Mouse (Mus musculus): Measurements from ENCODE around the gene Pcdh18. TPM values are rescaled to one million over a fixed set of nuclear protein-coding genes. Genes with fewer than 3 reads are reported as not detected.

Pcdh18 gene
- polyA plus RNA-seq, 1 experiment from 2014 or later = 59.1 TPM

DNA sequence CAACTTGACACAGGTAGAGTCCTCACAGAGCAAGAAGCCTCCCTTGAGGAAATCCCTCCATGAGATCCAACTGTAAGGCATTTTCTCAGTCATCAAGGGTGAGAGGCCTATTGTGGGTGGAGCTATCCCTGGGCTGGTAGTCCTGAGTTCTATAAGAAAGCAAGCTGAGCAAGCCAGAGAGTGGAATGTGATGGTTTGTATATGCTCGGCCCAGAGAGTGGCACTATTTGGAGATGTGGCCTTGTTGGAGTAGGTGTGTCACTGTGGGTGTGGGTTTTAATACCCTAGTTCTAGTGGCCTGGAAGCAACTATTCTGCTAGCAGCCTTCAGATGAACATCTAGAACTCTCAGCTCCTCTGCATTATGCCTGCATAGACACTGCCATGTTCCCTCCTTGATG is 9.1 kb downstream of the Pcdh18 start:
- Histone ChIP-seq H3K27me3 (ENCODE audit: low read depth, poor library complexity, severe bottlenecking) (no peaks in the 10 kb centered on the region), H3K4me1 (peaks cover 34% of the 10 kb centered on the region), H3K27ac (replicated peaks) (no peak overlapping the region), H3K4me3 (no peak overlapping the region), H3K9me3 (replicated peaks) (no peaks in the 10 kb centered on the region), H3K36me3 (peaks cover 100% of the 10 kb centered on the region)
- 92% methylated on average over 1 of the region's 1 CpGs for WGBS
- no peak for DNase-seq (ENCODE audit: low spot score)

DNA sequence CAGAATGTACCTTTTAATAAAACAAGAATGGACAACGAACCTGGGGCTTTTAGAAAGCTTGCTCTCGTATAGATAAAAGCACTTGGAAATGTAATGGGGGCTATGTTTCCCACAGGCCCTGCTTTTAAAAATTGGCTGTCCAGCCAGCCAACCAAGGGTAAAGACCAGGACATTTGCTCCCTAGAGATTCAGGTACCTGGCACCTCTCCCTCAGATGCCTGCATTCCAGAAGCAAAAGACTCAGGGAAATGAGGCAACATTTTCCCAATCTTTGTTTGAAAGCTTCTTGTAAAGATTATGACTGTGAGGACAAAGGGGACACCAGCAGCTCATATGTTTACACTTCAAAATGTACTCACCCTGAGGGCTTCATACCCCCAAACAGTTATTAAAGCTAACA is 18.1 kb downstream of the Pcdh18 start:
- H3K4me1 ChIP-seq = no peaks in the 10 kb centered on the region
- no peaks in the 10 kb centered on the region for H3K9me3 ChIP-seq (replicated peaks)
- peaks cover 18% of the 10 kb centered on the region for H3K36me3 ChIP-seq
- no peak for DNase-seq (ENCODE audit: low spot score)
- no peak overlapping the region for H3K4me3 ChIP-seq
- 81% methylated on average over 2 of the region's 2 CpGs for WGBS
- H3K27me3 ChIP-seq (ENCODE audit: low read depth, poor library complexity, severe bottlenecking) = no peaks in the 10 kb centered on the region
- no peak overlapping the region for H3K27ac ChIP-seq (replicated peaks)

DNA sequence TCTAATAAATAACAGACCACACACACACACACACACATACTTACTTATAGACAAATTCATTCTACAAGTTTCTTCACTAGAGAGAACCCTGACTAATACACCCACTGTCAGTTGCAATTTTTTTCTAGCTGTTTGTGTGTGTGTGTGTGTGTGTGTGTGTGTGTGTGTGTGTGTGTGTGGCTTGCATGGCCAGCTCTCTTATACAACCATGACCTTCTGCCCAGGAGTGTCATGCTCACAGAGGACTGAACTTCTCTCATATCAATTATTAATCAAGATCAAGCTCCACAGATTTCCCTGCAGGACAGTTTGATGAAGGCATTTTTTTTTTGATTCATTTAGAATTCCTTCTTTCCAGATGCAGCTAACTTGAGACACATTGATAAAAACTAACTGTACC is 18.6 kb downstream of the Pcdh18 start:
- H3K36me3 ChIP-seq = peaks cover 12% of the 10 kb centered on the region

DNA sequence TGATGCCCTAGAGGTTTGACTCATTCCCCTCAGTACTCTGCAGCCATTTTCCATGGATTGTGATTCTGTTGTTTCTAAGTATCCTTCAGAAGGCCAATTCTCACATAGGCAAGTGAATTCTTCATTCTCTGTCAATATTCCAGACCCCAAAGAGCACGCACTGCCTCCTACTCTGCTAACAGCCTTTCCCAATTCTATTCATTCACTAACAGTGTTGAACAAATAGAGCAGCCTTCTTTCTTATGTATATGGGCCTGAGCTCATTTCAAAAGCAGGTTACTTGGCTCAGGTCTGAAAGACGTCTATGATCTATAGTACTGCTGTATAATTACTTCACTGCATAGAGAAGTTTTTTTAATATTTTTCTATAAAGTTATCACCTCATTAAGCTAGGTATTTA is 50.6 kb downstream of the Pcdh18 start:
- no peak overlapping the region for H3K4me3 ChIP-seq
- H3K36me3 ChIP-seq = no peaks in the 10 kb centered on the region
- H3K4me1 ChIP-seq = peaks cover 7% of the 10 kb centered on the region
- WGBS = 46% methylated on average over 2 of the region's 2 CpGs
- H3K9me3 ChIP-seq (replicated peaks) = no peaks in the 10 kb centered on the region
- H3K27me3 ChIP-seq (ENCODE audit: low read depth, poor library complexity, severe bottlenecking) = no peaks in the 10 kb centered on the region
- no peak overlapping the region for H3K27ac ChIP-seq (replicated peaks)
- no peak for DNase-seq (ENCODE audit: low spot score)

More for the DNA sequence above, 18.6 kb downstream of the Pcdh18 start:
- no peak overlapping the region for H3K4me3 ChIP-seq
- no peaks in the 10 kb centered on the region for H3K4me1 ChIP-seq
- no peak overlapping the region for H3K27ac ChIP-seq (replicated peaks)
- H3K27me3 ChIP-seq (ENCODE audit: low read depth, poor library complexity, severe bottlenecking) = no peaks in the 10 kb centered on the region
- no peaks in the 10 kb centered on the region for H3K9me3 ChIP-seq (replicated peaks)
- DNase-seq (ENCODE audit: low spot score) = no peak

DNA sequence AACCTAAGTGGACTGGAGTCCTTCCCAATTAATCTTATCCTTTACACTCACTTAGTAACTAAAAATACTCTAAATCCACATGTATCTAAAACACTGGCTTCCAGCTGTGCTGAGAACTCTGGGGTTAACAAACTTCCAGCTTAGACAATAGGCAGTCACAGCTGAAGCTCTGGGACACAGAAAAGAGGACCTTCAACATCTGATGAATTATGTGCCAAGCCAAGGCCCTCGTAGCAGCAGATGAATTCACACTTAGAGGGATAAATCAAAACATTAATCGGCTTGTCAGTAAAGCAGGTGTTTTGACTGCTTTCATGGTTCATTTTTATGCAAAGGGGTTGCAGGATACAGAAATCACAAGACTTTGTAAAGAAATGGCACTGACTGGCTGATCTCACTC is 57.2 kb downstream of the Pcdh18 start:
- WGBS = 28% methylated on average over 2 of the region's 2 CpGs
- H3K4me3 ChIP-seq = no peak overlapping the region
- H3K36me3 ChIP-seq = no peaks in the 10 kb centered on the region
- H3K9me3 ChIP-seq (replicated peaks) = no peaks in the 10 kb centered on the region
- H3K27ac ChIP-seq (replicated peaks) = no peak overlapping the region; the same call in 1 of the 2 replicates
- peaks cover 6% of the 10 kb centered on the region for H3K4me1 ChIP-seq
- DNase-seq (ENCODE audit: low spot score) = no peak
- no peaks in the 10 kb centered on the region for H3K27me3 ChIP-seq (ENCODE audit: low read depth, poor library complexity, severe bottlenecking)
